Mouse (Mus musculus) cerebellum, postnatal 14 days (tissue): ENCODE measurements around the gene Ryr1.
"Not testable (repeated sequence)": the region's sequence is repeated elsewhere in the genome, so short reads cannot be mapped to it uniquely, and the experiment has no call there.

Experiments used
- DNase-seq, 2 experiments: peaks; one replicate each; pipeline ENCODE4 v3.0.0; 2021; ENCODE audit warnings: mixed read lengths in 2 of 2

Ryr1 gene

GRCm38 (mm10) chr7:29076977-29077376, 48.0 kb downstream of the Ryr1 start:
- no peak for DNase-seq

GRCm38 (mm10) chr7:29075208-29075607, 49.8 kb downstream of the Ryr1 start:
- DNase-seq: no peak

- peak; percentile 24 to 75 for DNase-seq
These were observed 52.3 kb downstream of the Ryr1 start for GRCm38 (mm10) chr7:29072689-29073088.

- peak; percentile 42 to 61 for DNase-seq
These were observed 53.6 kb downstream of the Ryr1 start for GRCm38 (mm10) chr7:29071169-29071891.

GRCm38 (mm10) chr7:29070364-29071168, 54.4 kb downstream of the Ryr1 start:
- peak in 1 of 2 experiments; percentile 11 for DNase-seq

GRCm38 (mm10) chr7:29067758-29068157, 57.2 kb downstream of the Ryr1 start:
- DNase-seq: no peak

- not testable (repeated sequence) for DNase-seq
These were observed 61.5 kb downstream of the Ryr1 start for GRCm38 (mm10) chr7:29063476-29063875.

- DNase-seq: peak; percentile 17 to 53
These were observed 63.4 kb downstream of the Ryr1 start for GRCm38 (mm10) chr7:29061522-29062037.

GRCm38 (mm10) chr7:29059445-29059844, 65.5 kb downstream of the Ryr1 start:
- no peak for DNase-seq

- no peak for DNase-seq
These were observed 72.2 kb downstream of the Ryr1 start for GRCm38 (mm10) chr7:29052821-29053220.

- peak; percentile 77 to 80 for DNase-seq
These were observed 74.2 kb downstream of the Ryr1 start for GRCm38 (mm10) chr7:29050797-29051196.

- no peak for DNase-seq
These were observed 76.4 kb downstream of the Ryr1 start for GRCm38 (mm10) chr7:29048615-29049014.

- peak in 1 of 2 experiments; percentile 48 for DNase-seq
These were observed 76.9 kb downstream of the Ryr1 start for GRCm38 (mm10) chr7:29048070-29048469.

- no peak for DNase-seq
These were observed 78.4 kb downstream of the Ryr1 start for GRCm38 (mm10) chr7:29046533-29046932.

- DNase-seq: peak; percentile 13 to 37
These were observed 80.7 kb downstream of the Ryr1 start for GRCm38 (mm10) chr7:29044302-29044701.

- no peak for DNase-seq
These were observed 81.3 kb downstream of the Ryr1 start for GRCm38 (mm10) chr7:29043674-29044057.

GRCm38 (mm10) chr7:29043016-29043673, 81.8 kb downstream of the Ryr1 start:
- peak; percentile 59 to 75 for DNase-seq

- no peak for DNase-seq
These were observed 83.8 kb downstream of the Ryr1 start for GRCm38 (mm10) chr7:29041194-29041593.

GRCm38 (mm10) chr7:29039985-29040661, 84.9 kb downstream of the Ryr1 start:
- peak in 1 of 2 experiments; percentile 14 for DNase-seq

GRCm38 (mm10) chr7:29039604-29039984, 85.4 kb downstream of the Ryr1 start:
- DNase-seq: peak; percentile 91 to 93

GRCm38 (mm10) chr7:29037261-29037660, 87.7 kb downstream of the Ryr1 start:
- DNase-seq: no peak

GRCm38 (mm10) chr7:29032685-29033084, 92.3 kb downstream of the Ryr1 start:
- DNase-seq: no peak

- no peak for DNase-seq
These were observed 93.3 kb downstream of the Ryr1 start for GRCm38 (mm10) chr7:29031641-29032040.
